ENCODE assay signal across 12 mouse cellular contexts in the genomic region with DNA sequence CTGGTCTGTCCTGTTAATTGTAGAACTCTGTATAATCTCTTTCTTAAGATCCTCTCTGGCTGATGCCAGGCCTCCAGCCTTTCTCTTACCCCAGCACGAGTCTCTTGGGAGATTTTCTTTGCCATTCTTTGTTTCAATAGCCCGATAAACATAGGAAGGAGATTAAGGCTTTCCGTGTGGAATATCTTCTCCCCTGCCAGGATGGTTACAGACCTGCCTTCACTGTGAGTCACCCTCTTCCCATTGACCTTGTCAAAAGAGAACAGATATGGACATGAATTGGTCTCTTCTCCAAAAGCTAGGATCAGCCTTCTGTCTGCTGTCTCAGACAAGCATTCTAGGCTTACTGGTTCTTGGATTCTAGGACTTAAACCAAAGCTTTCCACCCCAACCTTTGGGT.
"Had no signal": no experiment of that assay in that cellular context is flagged by ENCODE, and none has a peak within 500 bp of the region (broad histone marks: within the 10 kb centered on the region; RNA-seq: fewer than 3 reads in every experiment).

No protein-coding gene starts in this region.

- DNase-seq: retina, postnatal 1 day; right cerebral cortex, adult 18-20 months; right cerebral cortex, postnatal 14 days; right cerebral cortex, postnatal 25 days; right cerebral cortex, postnatal 4 days; spleen, adult 18-20 months; thymus, adult 18-20 months; thymus, adult 2 months; thymus, postnatal 14 days; thymus, postnatal 25 days; thymus, postnatal 36 days; thymus, postnatal 4 days had no signal
